ENCODE assay signal across 8 mouse cellular contexts in genomic region chr11:22560503-22561328, GRCm38 (mm10). TPM values are rescaled to one million over a fixed set of nuclear protein-coding genes. Genes with fewer than 3 reads are reported as not detected.
DNase-seq lines count a peak whose midpoint lies in the region; ATAC-seq and TF ChIP-seq lines count a peak whose summit lies in the region.

No protein-coding gene starts in this region.

- DNase-seq in ES-CJ7 (ENCODE audit: low read depth, low spot score), result peak; percentile 32
- peak; percentile 50 to 64 for DNase-seq in cerebellum, adult 2 months
- peak; percentile 26 for DNase-seq in gastrocnemius, adult 18-20 months (ENCODE audit: low spot score)
- DNase-seq in hindbrain, embryonic 14.5 days (ENCODE audit: low spot score), result peak; percentile 73
- DNase-seq in layer of hippocampus, postnatal 25 days (ENCODE audit: extremely low spot score in 1 of 2, low spot score in 1 of 2), result peak; percentile 59 to 69
- peak; percentile 48 for DNase-seq in testis, postnatal 14 days (ENCODE audit: low spot score)
- DNase-seq in T-cell, adult 2 months (ENCODE audit: low spot score), result no peak

- H3K4me3 ChIP-seq in cerebellum, adult 2 months (replicated peaks; ENCODE audit: insufficient read depth, low read depth, low read length), result no peak overlapping the region
- H3K4me3 ChIP-seq in hindbrain, embryonic 14.5 days (replicated peaks; ENCODE audit: low read length), result no peak overlapping the region
- no peak overlapping the region for H3K4me3 ChIP-seq in midbrain, embryonic 13.5 days (replicated peaks)

- H3K9ac ChIP-seq in hindbrain, embryonic 14.5 days, result peak overlapping the region; percentile 29
- peak overlapping the region; percentile 41 for H3K9ac ChIP-seq in midbrain, embryonic 13.5 days (replicated peaks)

- WGBS in cerebellum, adult 2 months, result 32% methylated on average over 6 of the region's 6 CpGs
- WGBS in hindbrain, embryonic 14.5 days, result 26% methylated on average over 6 of the region's 6 CpGs
- 22% methylated on average over 6 of the region's 6 CpGs for WGBS in midbrain, embryonic 13.5 days

- H3K27me3 ChIP-seq in cerebellum, adult 2 months (ENCODE audit: control insufficient read depth, insufficient read depth, low read length), result no peaks in the 10 kb centered on the region
- no peaks in the 10 kb centered on the region for H3K27me3 ChIP-seq in hindbrain, embryonic 14.5 days (ENCODE audit: control insufficient read depth, insufficient read depth, low read length)
- H3K27me3 ChIP-seq in midbrain, embryonic 13.5 days, result no peaks in the 10 kb centered on the region

- no peak for TF ChIP-seq CTCF in cerebellum, adult 2 months (IDR thresholded peaks at IDR 0.05; ENCODE audit: borderline replicate concordance, insufficient read depth, low read depth, low read length)

- no peaks in the 10 kb centered on the region for H3K9me3 ChIP-seq in hindbrain, embryonic 14.5 days (ENCODE audit: control insufficient read depth, low read length)
- no peaks in the 10 kb centered on the region for H3K9me3 ChIP-seq in midbrain, embryonic 13.5 days

- TF ChIP-seq POLR2A in cerebellum, adult 2 months (IDR thresholded peaks at IDR 0.05; ENCODE audit: borderline replicate concordance, insufficient read depth, low read length), result no peak

- H3K4me2 ChIP-seq in hindbrain, embryonic 14.5 days (replicated peaks), result no peak overlapping the region
- peak overlapping the region; percentile 13; the same call in 1 of the 2 replicates for H3K4me2 ChIP-seq in midbrain, embryonic 13.5 days (replicated peaks)

- H3K36me3 ChIP-seq in hindbrain, embryonic 14.5 days (replicated peaks; ENCODE audit: control insufficient read depth, insufficient read depth), result no peaks in the 10 kb centered on the region
- H3K36me3 ChIP-seq in midbrain, embryonic 13.5 days, result no peaks in the 10 kb centered on the region

- H3K27ac ChIP-seq in cerebellum, adult 2 months (ENCODE audit: insufficient read depth, low read length), result no peak overlapping the region
- H3K27ac ChIP-seq in hindbrain, embryonic 14.5 days, result peak overlapping the region; percentile 73
- H3K27ac ChIP-seq in midbrain, embryonic 13.5 days, result peak overlapping the region; percentile 76

- no peaks in the 10 kb centered on the region for H3K4me1 ChIP-seq in cerebellum, adult 2 months (ENCODE audit: control insufficient read depth, insufficient read depth, low read length)
- H3K4me1 ChIP-seq in hindbrain, embryonic 14.5 days (replicated peaks; ENCODE audit: control insufficient read depth, insufficient read depth, low read length), result 0 out of 2 replicates have a peak, but pooled peaks cover 11% of the 10 kb centered on the region
- H3K4me1 ChIP-seq in midbrain, embryonic 13.5 days (replicated peaks), result peaks cover 15% of the 10 kb centered on the region

- peak; percentile 88 for ATAC-seq in hindbrain, embryonic 14.5 days (ENCODE audit: low FRiP score)
- ATAC-seq in midbrain, embryonic 13.5 days, result peak; percentile 92

RNA-seq across cellular contexts. Expression of gene Tmem17, which starts 48.8 kb away (rescaled TPM):
- polyA plus RNA-seq in cerebellum, adult 2 months (2012; rRNA removed), result 6.1 and 6.6 TPM in 2 replicates
- total RNA-seq in gastrocnemius, adult 18-20 months (2021), result 1 to 10 TPM; 1.9 to 2.0 TPM
- polyA plus RNA-seq in hindbrain, embryonic 14.5 days (2014; fragmentation: Nextera tagmentation; extraction: Ambion mirVana), result 24.2 and 24.3 TPM in 2 replicates
- total RNA-seq in layer of hippocampus, postnatal 25 days (2021), result 1 to 10 TPM; 5.5 to 6.1 TPM
- polyA plus RNA-seq in midbrain, embryonic 13.5 days (2015; fragmentation: Nextera tagmentation; extraction: Ambion mirVana), result 20.4 and 20.8 TPM in 2 replicates
